Mouse (Mus musculus) G1E (cell line): ENCODE measurements at regions not wholly inside any gene's neighbourhood (a gene's known extent, or its start where the extent isn't known, plus 50 kb on each side); places are given as distances from the start of the nearest gene placed in this dataset.

Experiments
- CTCF ChIP-seq: IDR thresholded peaks from 2 replicates; pipeline ENCODE4 v1.5.1; 2012; ENCODE audit warnings: low read depth, low read length, inconsistent platforms, mixed read lengths
- GATA1 ChIP-seq: IDR thresholded peaks from 2 replicates; pipeline ENCODE4 v1.6.1; 2012; ENCODE audit warnings: borderline replicate concordance, low read length, inconsistent platforms, mixed read lengths
- GATA2 ChIP-seq: IDR thresholded peaks from 2 replicates; pipeline ENCODE4 v1.6.1; 2012; ENCODE audit warnings: low read depth, low read length, inconsistent platforms, borderline replicate concordance
- TAL1 ChIP-seq: conservative IDR thresholded peaks from 2 replicates; pipeline ENCODE4 v1.6.1; 2012; ENCODE audit warnings: low read depth, low read length, inconsistent platforms, mixed read lengths

DNA sequence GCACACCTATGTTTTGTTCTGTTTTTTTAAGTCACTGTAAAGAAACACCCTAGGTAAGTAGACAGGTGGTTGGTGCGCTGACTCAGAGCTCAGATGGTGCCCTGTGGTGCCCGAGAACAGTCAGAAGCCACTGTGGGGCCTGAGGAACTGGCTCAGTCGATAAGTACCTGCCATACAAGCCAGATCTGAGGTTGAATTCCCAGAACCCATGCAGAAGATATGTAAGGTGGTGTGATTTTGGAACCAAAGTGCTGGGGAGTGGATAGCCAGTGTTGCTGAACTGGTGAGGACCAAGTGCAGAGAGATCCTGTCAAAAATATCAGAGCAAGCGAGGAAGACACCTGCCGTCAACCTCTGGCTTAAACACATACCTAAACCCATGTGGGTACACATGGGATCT, 65.4 kb downstream of the Chst1 start:
- TF ChIP-seq CTCF (no peak), GATA2 (no peak), TAL1 (no peak), GATA1 (no peak)
